In the genomic region with DNA sequence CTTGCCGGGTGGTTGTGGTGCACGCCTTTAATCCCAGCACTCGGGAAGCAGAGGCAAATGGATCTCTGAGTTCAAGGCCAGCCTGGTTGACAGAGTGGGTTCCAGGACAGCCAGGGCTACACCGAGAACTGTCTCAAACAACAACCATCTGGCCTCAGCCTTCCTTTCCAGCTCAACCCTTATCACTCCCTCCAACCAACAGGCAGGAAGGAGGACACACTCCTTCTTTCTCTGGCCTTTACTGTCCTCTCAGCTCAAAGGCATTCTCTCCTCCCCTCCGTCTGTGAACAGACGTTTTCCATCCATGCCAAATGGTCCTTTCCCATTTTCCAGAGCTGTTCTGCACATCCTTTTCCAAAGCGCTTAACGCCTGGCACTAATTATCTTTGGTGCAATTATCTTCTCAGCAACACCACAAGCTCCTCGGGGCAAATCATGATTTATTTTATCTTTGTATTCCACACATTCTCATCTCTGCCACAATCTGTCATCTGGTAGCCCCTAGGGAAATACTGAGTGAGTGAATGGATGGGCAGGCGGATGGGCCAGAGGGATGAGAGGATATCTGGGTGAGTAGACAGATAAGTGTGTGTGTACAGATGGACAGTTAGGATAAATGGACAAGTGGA, we compare ENCODE assay signal across 28 mouse cellular contexts.
DNase-seq lines count a peak whose midpoint lies in the region; ATAC-seq and TF ChIP-seq lines count a peak whose summit lies in the region.
"Had no signal": no experiment of that assay in that cellular context is flagged by ENCODE, and none has a peak within 500 bp of the region (broad histone marks: within the 10 kb centered on the region; RNA-seq: fewer than 3 reads in every experiment).

No protein-coding gene starts in this region.

- 60% methylated on average over 10 of the region's 10 CpGs for WGBS in hindbrain, embryonic 14.5 days
- 58% methylated on average over 10 of the region's 10 CpGs for WGBS in hindbrain, embryonic 16.5 days
- 68% methylated on average over 10 of the region's 10 CpGs for WGBS in midbrain, postnatal 0 days
- WGBS in midbrain, embryonic 10.5 days, result 86% methylated on average over 10 of the region's 10 CpGs

- intact Hi-C loops in left cerebral cortex, postnatal 10 days (cut with DNase I), result no loop called here

- DNase-seq in cerebellum, adult 9-10 months, result peak; percentile 12
- no peak for DNase-seq in cerebellum, postnatal 4 days (ENCODE audit: low spot score in 2 of 2)
- peak; percentile 44 for DNase-seq in hindbrain, embryonic 14.5 days (ENCODE audit: low spot score)
- DNase-seq in midbrain, postnatal 0 days (ENCODE audit: low spot score), result peak; percentile 54
- no peak for DNase-seq in midbrain, embryonic 10.5 days (ENCODE audit: low spot score)
- no peak for DNase-seq in left cerebral cortex, postnatal 10 days (ENCODE audit: extremely low spot score in 1 of 2, low spot score in 2 of 2)
- DNase-seq: adrenal gland, adult 8-10 months; cerebellum, adult 11-12 months; gastrocnemius, postnatal 25 days; heart, adult 11 months; kidney, adult 9 months; kidney, postnatal 10 days; liver; lung, postnatal 4 days; right cerebral cortex, adult 18-20 months; spleen, adult 18-20 months; thymus, postnatal 14 days had no signal

- no peaks in the 10 kb centered on the region for H3K9me3 ChIP-seq in hindbrain, embryonic 14.5 days (ENCODE audit: control insufficient read depth, low read length)
- H3K9me3 ChIP-seq in hindbrain, embryonic 16.5 days (ENCODE audit: control insufficient read depth, low read length), result no peaks in the 10 kb centered on the region
- H3K9me3 ChIP-seq in midbrain, postnatal 0 days (ENCODE audit: low read length), result no peaks in the 10 kb centered on the region
- no peaks in the 10 kb centered on the region for H3K9me3 ChIP-seq in midbrain, embryonic 10.5 days (replicated peaks)
- H3K9me3 ChIP-seq: embryonic facial prominence, embryonic 12.5 days; forebrain, embryonic 10.5 days; forebrain, embryonic 15.5 days; heart, embryonic 10.5 days; heart, embryonic 15.5 days; lung, embryonic 15.5 days; megakaryocyte, embryonic 14.5 days had no signal

- no peaks in the 10 kb centered on the region for H3K27me3 ChIP-seq in hindbrain, embryonic 14.5 days (ENCODE audit: control insufficient read depth, insufficient read depth, low read length)
- H3K27me3 ChIP-seq in hindbrain, embryonic 16.5 days (replicated peaks; ENCODE audit: control insufficient read depth, insufficient read depth, low read length), result no peaks in the 10 kb centered on the region
- no peaks in the 10 kb centered on the region for H3K27me3 ChIP-seq in midbrain, postnatal 0 days (ENCODE audit: insufficient read depth, low read length)
- no peaks in the 10 kb centered on the region for H3K27me3 ChIP-seq in midbrain, embryonic 10.5 days (ENCODE audit: low read depth, poor library complexity, severe bottlenecking)
- H3K27me3 ChIP-seq: CH12.LX; embryonic facial prominence, embryonic 12.5 days; forebrain, embryonic 15.5 days; heart, embryonic 15.5 days; lung, embryonic 15.5 days had no signal

- TF ChIP-seq CTCF in midbrain, postnatal 0 days (IDR thresholded peaks at IDR 0.05), result no peak

- H3K9ac ChIP-seq in hindbrain, embryonic 14.5 days, result no peak overlapping the region
- no peak overlapping the region for H3K9ac ChIP-seq in hindbrain, embryonic 16.5 days (ENCODE audit: low read depth, low read length)
- H3K9ac ChIP-seq in midbrain, postnatal 0 days (replicated peaks; ENCODE audit: low read length, poor library complexity, severe bottlenecking), result no peak overlapping the region
- H3K9ac ChIP-seq: embryonic facial prominence, embryonic 12.5 days; forebrain, embryonic 15.5 days; heart, embryonic 15.5 days; liver, embryonic 14.5 days; lung, embryonic 15.5 days had no signal

- no peaks in the 10 kb centered on the region for H3K4me1 ChIP-seq in hindbrain, embryonic 14.5 days (replicated peaks; ENCODE audit: control insufficient read depth, insufficient read depth, low read length)
- no peaks in the 10 kb centered on the region for H3K4me1 ChIP-seq in hindbrain, embryonic 16.5 days (ENCODE audit: control insufficient read depth, insufficient read depth, low read depth, low read length)
- no peaks in the 10 kb centered on the region for H3K4me1 ChIP-seq in midbrain, postnatal 0 days (ENCODE audit: insufficient read depth, low read length)
- H3K4me1 ChIP-seq in midbrain, embryonic 10.5 days, result peaks cover 6% of the 10 kb centered on the region
- H3K4me1 ChIP-seq: forebrain, embryonic 10.5 days had no signal

- H3K4me3 ChIP-seq in hindbrain, embryonic 14.5 days (replicated peaks; ENCODE audit: low read length), result no peak overlapping the region
- H3K4me3 ChIP-seq in hindbrain, embryonic 16.5 days (ENCODE audit: low read length), result no peak overlapping the region
- H3K4me3 ChIP-seq in midbrain, postnatal 0 days (ENCODE audit: low read depth, low read length), result no peak overlapping the region
- no peak overlapping the region for H3K4me3 ChIP-seq in midbrain, embryonic 10.5 days
- H3K4me3 ChIP-seq: embryonic facial prominence, embryonic 12.5 days; forebrain, embryonic 10.5 days; forebrain, embryonic 15.5 days; heart, embryonic 10.5 days; heart, embryonic 15.5 days; lung, embryonic 15.5 days; megakaryocyte, embryonic 14.5 days had no signal

- H3K36me3 ChIP-seq in hindbrain, embryonic 14.5 days (replicated peaks; ENCODE audit: control insufficient read depth, insufficient read depth), result no peaks in the 10 kb centered on the region
- H3K36me3 ChIP-seq in hindbrain, embryonic 16.5 days (ENCODE audit: control insufficient read depth, insufficient read depth, low read length), result no peaks in the 10 kb centered on the region
- H3K36me3 ChIP-seq in midbrain, postnatal 0 days (ENCODE audit: insufficient read depth, low read length), result no peaks in the 10 kb centered on the region
- H3K36me3 ChIP-seq in midbrain, embryonic 10.5 days, result no peaks in the 10 kb centered on the region
- H3K36me3 ChIP-seq: embryonic facial prominence, embryonic 12.5 days; forebrain, embryonic 10.5 days; forebrain, embryonic 15.5 days; heart, embryonic 10.5 days; heart, embryonic 15.5 days; lung, embryonic 15.5 days had no signal

- H3K27ac ChIP-seq in hindbrain, embryonic 14.5 days, result no peak overlapping the region
- H3K27ac ChIP-seq in hindbrain, embryonic 16.5 days (ENCODE audit: low read depth, low read length), result no peak overlapping the region
- no peak overlapping the region for H3K27ac ChIP-seq in midbrain, postnatal 0 days (ENCODE audit: low read depth, low read length)
- no peak overlapping the region for H3K27ac ChIP-seq in midbrain, embryonic 10.5 days (replicated peaks)
- H3K27ac ChIP-seq: embryonic facial prominence, embryonic 12.5 days; forebrain, embryonic 10.5 days; forebrain, embryonic 15.5 days; heart, embryonic 10.5 days; heart, embryonic 15.5 days; liver, embryonic 14.5 days; lung, embryonic 15.5 days had no signal

- no peak overlapping the region for H3K4me2 ChIP-seq in hindbrain, embryonic 14.5 days (replicated peaks)
- H3K4me2 ChIP-seq in hindbrain, embryonic 16.5 days (ENCODE audit: low read length), result no peak overlapping the region
- H3K4me2 ChIP-seq in midbrain, postnatal 0 days (ENCODE audit: low read depth, low read length, poor library complexity, severe bottlenecking), result no peak overlapping the region
- H3K4me2 ChIP-seq: embryonic facial prominence, embryonic 12.5 days; forebrain, embryonic 15.5 days; heart, embryonic 15.5 days; lung, embryonic 15.5 days had no signal

- no peak for ATAC-seq in hindbrain, embryonic 14.5 days (ENCODE audit: low FRiP score)
- no peak for ATAC-seq in hindbrain, embryonic 16.5 days
- ATAC-seq in midbrain, postnatal 0 days (ENCODE audit: low FRiP score), result no peak
- ATAC-seq: forebrain, embryonic 15.5 days; intestine, embryonic 16.5 days had no signal

Comparison
In these comparisons a context has a peak if more than half of its experiments do, and no peak if none do; other contexts are left out.
1. DNase-seq: peak in cerebellum, adult 9-10 months (single experiment), hindbrain, embryonic 14.5 days (single experiment) and midbrain, postnatal 0 days (single experiment); none in cerebellum, postnatal 4 days (0 of 2), midbrain, embryonic 10.5 days (single experiment) and left cerebral cortex, postnatal 10 days (0 of 2).